Mouse (Mus musculus) CH12.LX (cell line): ENCODE results near the gene Tekt5. TPM values are rescaled to one million over a fixed set of nuclear protein-coding genes. Genes with fewer than 3 reads are reported as not detected.

ENCODE experiments used
- DNase-seq: peaks from one replicate; pipeline ENCODE4 v3.0.0-alpha.2; 2013; ENCODE audit errors: extremely low read depth
- H3K27ac ChIP-seq: 2 replicates; pipeline ENCODE4 v1.5.1; 2012; ENCODE audit warnings: low read depth, mild to moderate bottlenecking, control low read depth, moderate library complexity; ENCODE audit not compliant: insufficient read depth
- H3K27me3 ChIP-seq: replicated peaks from 2 replicates; pipeline ENCODE3; 2012; ENCODE audit warnings: inconsistent platforms
- H3K36me3 ChIP-seq, 2 experiments: replicated peaks in 1 of 2; 2 replicates each; pipeline versions ENCODE3 to v1.6.1; 2012; ENCODE audit warnings: inconsistent platforms in 1 of 2, low read length in 1 of 2, mild to moderate bottlenecking in 1 of 2, mixed read lengths in 1 of 2, moderate library complexity in 1 of 2; ENCODE audit not compliant: control insufficient read depth in 1 of 2, insufficient read depth in 1 of 2
- H3K4me1 ChIP-seq, 2 experiments: 2 replicates each; pipeline ENCODE4 v1.6.1; 2012; ENCODE audit warnings: inconsistent platforms in 1 of 2, moderate library complexity in 1 of 2; ENCODE audit not compliant: insufficient read depth in 2 of 2, control insufficient read depth in 1 of 2
- H3K4me2 ChIP-seq: 2 replicates; pipeline ENCODE4 v1.6.1; 2012; ENCODE audit warnings: low read depth, mild to moderate bottlenecking, control low read depth; ENCODE audit not compliant: poor library complexity, insufficient read depth, severe bottlenecking
- H3K4me3 ChIP-seq, 3 experiments: fragments of 150-350 bp in 1 of 3; sonication (generic) in 1 of 3; replicated peaks in 1 of 3; 2 replicates each; pipeline versions ENCODE3 to v1.5.1; 2011 to 2012; ENCODE audit warnings: low read depth in 2 of 3, low read length in 2 of 3, mild to moderate bottlenecking in 2 of 3, moderate library complexity in 2 of 3, control low read depth in 1 of 3, improper control_type of control experiment in 1 of 3, inconsistent platforms in 1 of 3, mixed read lengths in 1 of 3; ENCODE audit not compliant: poor library complexity in 1 of 3
- H3K79me2 ChIP-seq: replicated peaks from 2 replicates; pipeline ENCODE4 v1.6.1; 2012; ENCODE audit warnings: mild to moderate bottlenecking, moderate library complexity; ENCODE audit not compliant: control insufficient read depth, poor library complexity, insufficient read depth, severe bottlenecking; ENCODE audit errors: extremely low read depth
- H3K9ac ChIP-seq: 2 replicates; pipeline ENCODE4 v1.6.1; 2012; ENCODE audit warnings: low read depth, mild to moderate bottlenecking, control low read depth, moderate library complexity; ENCODE audit not compliant: insufficient read depth
- H3K9me3 ChIP-seq: replicated peaks from 2 replicates; pipeline ENCODE3; 2012; ENCODE audit warnings: low read length, inconsistent platforms, mixed read lengths
- BHLHE40 ChIP-seq: IDR thresholded peaks from 2 replicates; pipeline ENCODE4 v1.6.1; 2011; ENCODE audit warnings: mild to moderate bottlenecking, low read depth, low read length, improper control_type of control experiment
- CHD1 ChIP-seq: IDR thresholded peaks from 2 replicates; pipeline ENCODE4 v1.6.1; 2012; ENCODE audit warnings: low read depth, low read length, improper control_type of control experiment, inconsistent platforms
- E2F4 ChIP-seq: IDR thresholded peaks from 2 replicates; pipeline ENCODE4 v1.6.1; 2011; ENCODE audit warnings: low read depth, low read length, improper control_type of control experiment; ENCODE audit not compliant: insufficient replicate concordance
- ELF1 ChIP-seq: IDR thresholded peaks from 2 replicates; pipeline ENCODE4 v1.6.1; 2014; ENCODE audit warnings: low read depth, mild to moderate bottlenecking, inconsistent platforms, low read length, improper control_type of control experiment
- EP300 ChIP-seq: IDR thresholded peaks from 2 replicates; pipeline ENCODE4 v1.6.1; 2011; ENCODE audit warnings: low read length, improper control_type of control experiment
- GABPA ChIP-seq: IDR thresholded peaks from 2 replicates; pipeline ENCODE4 v1.6.1; 2012; ENCODE audit warnings: low read depth, low read length, improper control_type of control experiment, inconsistent platforms; ENCODE audit not compliant: insufficient replicate concordance
- IRF4 ChIP-seq: IDR thresholded peaks from 2 replicates; pipeline ENCODE4 v1.6.1; 2014; ENCODE audit warnings: low read depth, mild to moderate bottlenecking, inconsistent platforms, low read length, improper control_type of control experiment
- JUND ChIP-seq: conservative IDR thresholded peaks from 2 replicates; pipeline ENCODE4 v1.6.1; 2011; ENCODE audit warnings: low read depth, low read length, improper control_type of control experiment
- KAT2A ChIP-seq: IDR thresholded peaks from 2 replicates; pipeline ENCODE4 v1.6.1; 2012; ENCODE audit warnings: low read length, improper control_type of control experiment, inconsistent platforms; ENCODE audit not compliant: insufficient replicate concordance
- MEF2A ChIP-seq: IDR thresholded peaks from 2 replicates; pipeline ENCODE4 v1.6.1; 2014; ENCODE audit warnings: low read depth, mild to moderate bottlenecking, inconsistent platforms, low read length, improper control_type of control experiment, borderline replicate concordance
- MYC ChIP-seq: IDR thresholded peaks from 2 replicates; pipeline ENCODE4 v1.6.1; 2011; ENCODE audit warnings: low read depth, mild to moderate bottlenecking, improper control_type of control experiment, low read length
- PAX5 ChIP-seq: IDR thresholded peaks from 2 replicates; pipeline ENCODE4 v1.6.1; 2012; ENCODE audit warnings: low read length, inconsistent platforms, mixed read lengths
- POLR2AphosphoS2 ChIP-seq: IDR thresholded peaks from 2 replicates; pipeline ENCODE4 v1.6.1; 2011; ENCODE audit warnings: low read depth, low read length, improper control_type of control experiment
- SIN3A ChIP-seq: IDR thresholded peaks from 2 replicates; pipeline ENCODE4 v1.6.1; 2012; ENCODE audit warnings: low read length, improper control_type of control experiment, inconsistent platforms
- SMC3 ChIP-seq: IDR thresholded peaks from 2 replicates; pipeline ENCODE4 v1.6.1; 2011; ENCODE audit warnings: low read depth, low read length, improper control_type of control experiment
- TBP ChIP-seq: conservative IDR thresholded peaks from 2 replicates; pipeline ENCODE4 v1.6.1; 2011; ENCODE audit warnings: low read depth, low read length, improper control_type of control experiment
- TCF12 ChIP-seq: IDR thresholded peaks from 2 replicates; pipeline ENCODE4 v1.6.1; 2014; ENCODE audit warnings: low read depth, mild to moderate bottlenecking, inconsistent platforms, low read length, improper control_type of control experiment
- UBTF ChIP-seq: IDR thresholded peaks from 2 replicates; pipeline ENCODE4 v1.6.1; 2012; ENCODE audit warnings: low read depth, mild to moderate bottlenecking, inconsistent platforms, low read length, improper control_type of control experiment, moderate library complexity
- USF1 ChIP-seq: IDR thresholded peaks from 2 replicates; pipeline ENCODE4 v1.6.1; 2014; ENCODE audit warnings: low read depth, mild to moderate bottlenecking, inconsistent platforms, low read length, improper control_type of control experiment
- USF2 ChIP-seq: conservative IDR thresholded peaks from 2 replicates; pipeline ENCODE4 v1.6.1; 2011; ENCODE audit warnings: low read depth, low read length, improper control_type of control experiment
- ZKSCAN1 ChIP-seq: IDR thresholded peaks from 2 replicates; pipeline ENCODE4 v1.6.1; 2012; ENCODE audit warnings: low read depth, inconsistent platforms, low read length, improper control_type of control experiment, borderline replicate concordance
- ZMIZ1 ChIP-seq: IDR thresholded peaks from 2 replicates; pipeline ENCODE4 v1.6.1; 2012; ENCODE audit warnings: low read depth, mild to moderate bottlenecking, inconsistent platforms, low read length, improper control_type of control experiment
- ZNF384 ChIP-seq: IDR thresholded peaks from 2 replicates; pipeline ENCODE4 v1.6.1; 2012; ENCODE audit warnings: low read depth, low read length, improper control_type of control experiment, inconsistent platforms
- dilution Hi-C: fragments of 300-500 bp; cut with MboI; formaldehyde crosslinking; loops from 2 replicates; pipeline ENCODE4 v1.14.3; 2020; ENCODE audit warnings: low sequenced_read_pairs; ENCODE audit not compliant: extremely low pct_unique_long_range_greater_than_20kb, extremely low pct_ligation_motif_present
- in situ Hi-C: fragments of 300-500 bp; cut with MboI; formaldehyde crosslinking; loops from 3 replicates; pipeline ENCODE4 v1.14.3; 2019; ENCODE audit warnings: low sequenced_read_pairs, low pct_ligation_motif_present, low pct_unique_long_range_greater_than_20kb, mixed read lengths
- polyA plus RNA-seq: library from polyadenylated mRNA; unstranded; fragments of >175 nt; gene quantifications from 2 replicates; pipeline ENCODE4 v1.2.1, GENCODE M21; 2012; ENCODE audit warnings: low read depth; ENCODE audit not compliant: insufficient read length
- total RNA-seq, 2 experiments: library from RNA; depleted of rRNA; stranded (reverse); fragments of 300-350 nt in 1 of 2; fragments of >200 nt in 1 of 2; gene quantifications; 2 replicates each; pipeline ENCODE4 v1.2.3; 2012 to 2014

Gene Tekt5
- total and polyA plus RNA-seq, 3 experiments, result 0.17 TPM; not detected in 2

DNA sequence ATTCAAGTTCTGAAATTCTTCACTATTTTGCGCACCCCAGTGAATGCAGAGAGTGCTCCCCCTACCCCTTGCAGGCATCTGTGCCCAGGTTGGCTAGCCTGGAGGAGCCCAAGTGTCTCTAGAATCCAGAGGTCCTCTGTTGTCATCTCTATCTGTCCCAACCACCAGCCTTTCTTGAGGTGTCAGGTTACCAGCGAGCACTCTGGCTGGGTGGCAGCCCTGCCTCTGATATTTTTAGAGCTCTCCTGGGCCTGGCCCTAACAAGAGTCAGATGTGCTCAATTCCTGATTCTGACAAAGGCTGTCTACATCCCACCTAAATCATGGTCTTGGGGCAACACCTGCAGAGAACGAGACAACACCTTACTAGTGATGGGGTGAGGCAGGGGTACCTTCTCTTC, 84.2 kb downstream of the Tekt5 start:
- peaks cover 0 to 16% of the 10 kb centered on the region in 2 experiments; a peak in 2 of 4 replicates for H3K4me1 ChIP-seq
- H3K9ac ChIP-seq, result no peak overlapping the region
- H3K27me3 ChIP-seq, result peaks cover 21% of the 10 kb centered on the region
- no peaks in the 10 kb centered on the region for H3K36me3 ChIP-seq
- H3K4me2 ChIP-seq, result no peak overlapping the region
- dilution Hi-C loops, result no loop called here
- TF ChIP-seq ZMIZ1 (no peak), MYC (no peak), TCF12 (no peak), ZNF384 (no peak), SIN3A (no peak), ELF1 (no peak), UBTF (no peak), TBP (no peak), MEF2A (no peak), ZKSCAN1 (no peak), EP300 (no peak), IRF4 (no peak)
- peak; percentile 10 for DNase-seq
- in situ Hi-C loops, result no loop called here
- H3K4me3 ChIP-seq, result no peak overlapping the region
- no peaks in the 10 kb centered on the region for H3K9me3 ChIP-seq
- no peaks in the 10 kb centered on the region for H3K79me2 ChIP-seq
- no peak overlapping the region for H3K27ac ChIP-seq

DNA sequence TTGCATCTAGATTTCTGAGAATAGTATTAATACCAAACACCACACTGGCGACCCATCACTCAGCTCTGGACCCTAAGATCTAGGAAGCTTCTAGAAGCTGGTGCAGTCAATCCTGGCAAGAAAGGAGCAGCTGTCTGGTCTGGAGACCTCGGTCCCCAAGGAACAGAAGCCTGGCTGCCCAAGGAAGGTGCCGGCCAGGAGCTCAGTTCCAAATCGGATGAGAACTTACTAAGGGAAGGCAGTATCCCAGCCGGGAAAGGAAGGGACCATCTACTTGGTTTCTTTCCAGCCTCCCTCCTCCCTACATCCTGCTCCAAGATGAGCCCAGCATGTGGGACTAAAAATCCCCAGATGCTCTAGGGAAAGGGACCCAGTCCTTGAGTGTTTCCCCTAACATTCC, 84.8 kb downstream of the Tekt5 start:
- Histone ChIP-seq H3K27me3 (peaks cover 21% of the 10 kb centered on the region), H3K4me1 (peaks cover 0 to 20% of the 10 kb centered on the region in 2 experiments; a peak in 2 of 4 replicates)

More for the DNA sequence above, 84.8 kb downstream of the Tekt5 start:
- in situ Hi-C loops, result no loop called here
- no peak overlapping the region for H3K9ac ChIP-seq
- H3K9me3 ChIP-seq, result no peaks in the 10 kb centered on the region
- H3K4me2 ChIP-seq, result no peak overlapping the region
- no peak overlapping the region for H3K27ac ChIP-seq
- TF ChIP-seq USF2 (no peak), POLR2AphosphoS2 (no peak), MEF2A (no peak), TBP (no peak), GABPA (no peak), IRF4 (no peak), E2F4 (no peak), KAT2A (no peak), UBTF (no peak), SIN3A (no peak), ZKSCAN1 (no peak), ELF1 (no peak), CHD1 (no peak), SMC3 (no peak), TCF12 (no peak), JUND (no peak), USF1 (no peak), BHLHE40 (no peak), PAX5 (no peak)
- no peaks in the 10 kb centered on the region for H3K79me2 ChIP-seq
- DNase-seq, result no peak
- no peak overlapping the region for H3K4me3 ChIP-seq
- dilution Hi-C loops, result no loop called here
- no peaks in the 10 kb centered on the region for H3K36me3 ChIP-seq
